Comparison of ENCODE assay signal across 14 mouse cellular contexts in genomic region chr2:135834435-135834834, GRCm38 (mm10).
A peak's percentile ranks its signal among the peaks of the same experiment; 100 is the strongest.
DNase-seq lines count a peak whose midpoint lies in the region.
"Had no signal": no experiment of that assay in that cellular context is flagged by ENCODE, and none has a peak within 500 bp of the region (broad histone marks: within the 10 kb centered on the region; RNA-seq: fewer than 3 reads in every experiment).

No protein-coding gene starts in this region.

- peak; percentile 56 to 63 for DNase-seq in cerebellum, adult 18-20 months
- no peak for DNase-seq in cerebellum, postnatal 4 days (ENCODE audit: low spot score in 2 of 2)
- peak; percentile 75 for DNase-seq in heart, adult 11 months
- no peak for DNase-seq in heart, adult 8-10 months (ENCODE audit: low spot score)
- DNase-seq in cerebellum, postnatal 10 days = peak; percentile 60 to 66
- DNase-seq in T-cell, adult 2 months (ENCODE audit: low spot score) = no peak
- DNase-seq in left cerebral cortex, adult 18-20 months (ENCODE audit: low spot score in 2 of 2) = no peak
- DNase-seq: adrenal gland, postnatal 14 days; B cell, adult 2 months; embryo, embryonic 11 days; gastrocnemius, postnatal 25 days; heart, adult 2 months; kidney, adult 11 months; kidney, adult 8-10 months had no signal

Comparison
In these comparisons a context has a peak if more than half of its experiments do, and no peak if none do; other contexts are left out.
1. DNase-seq: peak in cerebellum, adult 18-20 months (2 of 2), heart, adult 11 months (single experiment) and cerebellum, postnatal 10 days (2 of 2); none in cerebellum, postnatal 4 days (0 of 2), heart, adult 8-10 months (single experiment), T-cell, adult 2 months (single experiment) and left cerebral cortex, adult 18-20 months (0 of 2).